Mouse (Mus musculus) layer of hippocampus, adult 6 months (tissue): ENCODE results near the gene Ifitm2. TPM values are rescaled to one million over a fixed set of nuclear protein-coding genes. Genes with fewer than 3 reads are reported as not detected.

Experiments used
- long read RNA-seq, 2 experiments: library from polyadenylated mRNA; unstranded; transcript quantifications; one replicate each; pipeline ENCODE4 v2.0.0; 2019 to 2020
- polyA plus RNA-seq: library from polyadenylated mRNA; unstranded; fragments of <200 nt; fragmentation: Nextera tagmentation; gene quantifications from 2 replicates; pipeline ENCODE4 v1.2.3, GENCODE M21; 2021

Ifitm2 gene
- polyA plus RNA-seq = 51.2 and 53.5 TPM in 2 replicates
- long read RNA-seq, experiment 1, transcript Ifitm2-201 (2 exons, 655 nt) = major isoform, 25 of 26 reads
- long read RNA-seq, experiment 1, partial matches to known transcripts = 1 of 26 reads
- long read RNA-seq, experiment 1, other reads (novel, unspliced or antisense) = 0 of 26 reads
- long read RNA-seq, experiment 2, partial matches to known transcripts = 0 of 4 reads
- long read RNA-seq, experiment 2, other reads (novel, unspliced or antisense) = 0 of 4 reads

DNA sequence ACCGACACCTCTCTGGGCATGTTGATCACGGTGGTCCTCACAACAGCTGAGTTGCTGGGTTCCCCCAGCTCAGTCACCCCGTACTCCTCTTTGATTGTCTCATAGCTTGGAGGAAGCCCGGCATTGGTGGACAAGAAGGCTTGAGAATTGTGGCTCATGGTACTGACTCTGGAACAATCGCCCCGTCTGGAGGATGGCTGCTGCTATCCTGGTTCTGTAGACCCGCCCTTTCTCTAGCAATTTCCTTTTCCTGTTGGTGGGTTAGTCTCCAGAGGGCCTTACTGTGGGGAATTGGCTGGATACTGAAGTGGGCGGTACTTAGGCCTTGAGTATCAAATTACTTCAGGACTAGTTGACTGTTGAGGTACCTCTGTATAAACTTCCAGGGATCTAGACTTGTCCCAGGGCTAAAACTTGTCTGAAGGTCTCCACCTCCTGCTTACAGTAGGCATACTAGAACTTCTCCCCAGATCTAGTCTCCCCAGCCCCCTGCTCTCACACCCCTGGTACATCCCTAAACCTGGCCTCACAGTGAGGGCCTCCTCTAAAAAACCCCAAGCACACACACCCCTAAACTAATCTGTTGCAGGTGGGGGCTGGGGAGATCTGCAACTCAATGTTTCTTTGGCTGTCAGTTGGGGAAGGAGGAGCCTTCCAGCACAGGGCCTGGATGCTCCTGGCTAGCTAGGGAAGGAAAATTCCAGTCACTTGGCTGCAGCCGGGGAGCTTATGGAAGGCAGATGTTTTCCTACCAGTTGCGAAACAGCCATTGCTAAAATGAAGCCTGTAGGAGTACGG, at the start of gene Ifitm2, which contains the start of gene Gm45717:
Ifitm2 (minus strand) TSS at position 230 of the 798 bp plus-strand sequence.
Gm45717 (minus strand) TSS at position 180 of the 798 bp plus-strand sequence.

DNA sequence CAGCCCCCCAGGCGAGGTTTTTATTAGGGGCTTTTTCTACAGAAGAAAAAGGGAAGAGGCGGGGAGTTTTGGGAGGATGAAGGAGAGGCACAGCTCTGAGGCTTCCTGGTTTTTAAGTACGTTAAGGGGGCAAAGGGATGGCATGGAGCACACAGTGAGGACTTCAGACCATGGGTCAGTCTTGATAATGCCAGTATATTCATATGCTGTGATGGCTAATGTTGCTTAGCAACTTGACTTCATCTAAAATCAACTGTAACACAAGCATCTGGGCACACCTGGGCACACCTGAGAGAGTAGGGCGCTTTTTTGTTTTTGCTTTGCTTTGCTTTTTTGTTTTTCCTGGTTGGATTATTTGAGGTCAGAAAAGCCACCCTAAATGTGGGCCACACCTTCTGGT, 11.1 kb upstream of the Ifitm2 start, which contains the start of gene Ifitm1:
Ifitm1 (plus strand) TSS at position 301 of the 400 bp plus-strand sequence.

GRCm38 (mm10) chr7:140949824-140950530, 5.8 kb downstream of the Ifitm2 start, which contains the start of gene Ifitm5:
Gene Ifitm5 (minus strand): TSS chr7:140950291.

GRCm38 (mm10) chr7:140941222-140942051, 14.3 kb downstream of the Ifitm2 start, which contains the start of gene Pgghg:
Gene Pgghg (plus strand): TSS chr7:140941391.

GRCm38 (mm10) chr7:140920418-140921029, 35.3 kb downstream of the Ifitm2 start, which contains the start of gene Nlrp6:
Gene Nlrp6 (plus strand): TSS chr7:140920902.

Other genes starting within 250 kb of the Ifitm2 start
- gene Cyp2e1, start 192.2 kb downstream of the Ifitm2 start, polyA plus RNA-seq = 0.65 and 1.8 TPM in 2 replicates
- 0.24 and 0.28 TPM in 2 replicates for gene Syce1, start 168.1 kb downstream of the Ifitm2 start, polyA plus RNA-seq
- 7.7 and 10.6 TPM in 2 replicates for gene Zfp941, start 133.8 kb downstream of the Ifitm2 start, polyA plus RNA-seq
- 2.4 and 3.5 TPM in 2 replicates for gene Urah, start 121.0 kb downstream of the Ifitm2 start, polyA plus RNA-seq
- gene Scgb1c1, start 110.4 kb downstream of the Ifitm2 start, polyA plus RNA-seq = 0.82 TPM in 1 of 2 replicates, not detected in the other
- not detected in 2 replicates for gene Odf3, start 108.2 kb downstream of the Ifitm2 start, polyA plus RNA-seq
- gene Gm45785, start 99.7 kb downstream of the Ifitm2 start, polyA plus RNA-seq = 3.0 TPM in 1 of 2 replicates, not detected in the other
- 52.9 and 59.6 TPM in 2 replicates for gene Ric8a, start 99.0 kb downstream of the Ifitm2 start, polyA plus RNA-seq
- 72.6 and 88.5 TPM in 2 replicates for gene Bet1l, start 98.4 kb downstream of the Ifitm2 start, polyA plus RNA-seq
- 96.9 and 105 TPM in 2 replicates for gene Psmd13, start 74.0 kb downstream of the Ifitm2 start, polyA plus RNA-seq
- gene Sirt3, start 73.7 kb downstream of the Ifitm2 start, polyA plus RNA-seq = 114 and 117 TPM in 2 replicates
- 2.6 and 126 TPM in 2 replicates for gene Cox8b, start 55.5 kb downstream of the Ifitm2 start, polyA plus RNA-seq
- 0.16 and 0.31 TPM in 2 replicates for gene Nlrp6, start 35.1 kb downstream of the Ifitm2 start, polyA plus RNA-seq
- gene Pgghg, start 14.6 kb downstream of the Ifitm2 start, polyA plus RNA-seq = 1.6 and 2.2 TPM in 2 replicates
- gene Ifitm5, start 5.7 kb downstream of the Ifitm2 start, polyA plus RNA-seq = not detected in 2 replicates
- not detected in 2 replicates for gene Gm45717, start 50 bp downstream of the Ifitm2 start, polyA plus RNA-seq
- 4.4 and 5.5 TPM in 2 replicates for gene Ifitm1, start 11.2 kb upstream of the Ifitm2 start, polyA plus RNA-seq
- gene Ifitm3, start 54.8 kb upstream of the Ifitm2 start, polyA plus RNA-seq = 59.4 and 78.8 TPM in 2 replicates
- gene Ifitm6, start 61.9 kb upstream of the Ifitm2 start, polyA plus RNA-seq = 0.31 TPM in 1 of 2 replicates, not detected in the other
- not detected in 2 replicates for gene Gm17387, start 73.1 kb upstream of the Ifitm2 start, polyA plus RNA-seq
- 16.5 and 19.8 TPM in 2 replicates for gene B4galnt4, start 105.1 kb upstream of the Ifitm2 start, polyA plus RNA-seq
- gene Pkp3, start 122.2 kb upstream of the Ifitm2 start, polyA plus RNA-seq = 0.25 and 0.46 TPM in 2 replicates
- gene Sigirr, start 144.6 kb upstream of the Ifitm2 start, polyA plus RNA-seq = 1.5 and 1.6 TPM in 2 replicates
- gene Ano9, start 161.8 kb upstream of the Ifitm2 start, polyA plus RNA-seq = 0.04 TPM in 1 of 2 replicates, not detected in the other
- 38.2 and 41.7 TPM in 2 replicates for gene Ptdss2, start 166.4 kb upstream of the Ifitm2 start, polyA plus RNA-seq
- 64.0 and 68.9 TPM in 2 replicates for gene Rnh1, start 216.9 kb upstream of the Ifitm2 start, polyA plus RNA-seq
- 44.0 and 48.3 TPM in 2 replicates for gene Hras, start 238.0 kb upstream of the Ifitm2 start, polyA plus RNA-seq
- 3.0 and 3.7 TPM in 2 replicates for gene Lrrc56, start 238.2 kb upstream of the Ifitm2 start, polyA plus RNA-seq